Mouse (Mus musculus) MEL (cell line): Measurements from ENCODE around the gene Fastkd2. TPM values are rescaled to one million over a fixed set of nuclear protein-coding genes. Genes with fewer than 3 reads are reported as not detected.

Source experiments
- DNase-seq: peaks from one replicate; pipeline ENCODE4 v3.0.0; 2011; ENCODE audit warnings: low read depth, low spot score
- H3K27ac ChIP-seq: 2 replicates; pipeline ENCODE4 v1.5.1; 2012; ENCODE audit warnings: low read depth, mild to moderate bottlenecking, control low read depth, low read length, moderate library complexity; ENCODE audit not compliant: control insufficient read depth
- H3K27me3 ChIP-seq, 2 experiments: fragments of 150-350 bp in 1 of 2; sonication (generic) in 1 of 2; 2 replicates each; pipeline ENCODE4 v1.6.1; 2012; ENCODE audit warnings: low read length in 2 of 2, mild to moderate bottlenecking in 2 of 2, improper control_type of control experiment in 1 of 2, moderate library complexity in 1 of 2; ENCODE audit not compliant: insufficient read depth in 2 of 2, control insufficient read depth in 1 of 2
- H3K36me3 ChIP-seq, 2 experiments: 2 replicates each; pipeline ENCODE4 v1.6.1; 2012 to 2014; ENCODE audit warnings: low read length in 2 of 2, improper control_type of control experiment in 1 of 2, inconsistent platforms in 1 of 2, mild to moderate bottlenecking in 1 of 2; ENCODE audit not compliant: insufficient read depth in 2 of 2, control insufficient read depth in 1 of 2
- H3K4me1 ChIP-seq, 2 experiments: fragments of 150-350 bp in 1 of 2; sonication (generic) in 1 of 2; 2 replicates each; pipeline ENCODE4 v1.6.1; 2012; ENCODE audit warnings: low read length in 2 of 2, improper control_type of control experiment in 1 of 2, mild to moderate bottlenecking in 1 of 2; ENCODE audit not compliant: insufficient read depth in 2 of 2, control insufficient read depth in 1 of 2
- H3K4me3 ChIP-seq, 2 experiments: fragments of 150-350 bp in 1 of 2; sonication (generic) in 1 of 2; 2 replicates each; pipeline ENCODE4 v1.5.1; 2012; ENCODE audit warnings: low read depth in 2 of 2, low read length in 2 of 2, mild to moderate bottlenecking in 2 of 2, moderate library complexity in 2 of 2, control low read depth in 1 of 2, improper control_type of control experiment in 1 of 2; ENCODE audit not compliant: control insufficient read depth in 1 of 2, insufficient read depth in 1 of 2
- H3K79me2 ChIP-seq: 2 replicates; pipeline ENCODE4 v1.6.1; 2012; ENCODE audit warnings: mild to moderate bottlenecking, low read length, moderate library complexity; ENCODE audit not compliant: control insufficient read depth, poor library complexity, insufficient read depth
- H3K9ac ChIP-seq: 2 replicates; pipeline ENCODE4 v1.6.1; 2012; ENCODE audit warnings: low read depth, mild to moderate bottlenecking, control low read depth, low read length, moderate library complexity; ENCODE audit not compliant: control insufficient read depth, poor library complexity, severe bottlenecking
- H3K9me3 ChIP-seq: fragments of 150-350 bp; sonication (generic); replicated peaks from 2 replicates; pipeline ENCODE4 v1.6.1; 2012; ENCODE audit warnings: mild to moderate bottlenecking, low read length, improper control_type of control experiment, moderate library complexity; ENCODE audit not compliant: insufficient read depth
- BHLHE40 ChIP-seq: IDR thresholded peaks from 2 replicates; pipeline ENCODE4 v1.6.1; 2012; ENCODE audit warnings: low read depth, mild to moderate bottlenecking, inconsistent platforms, low read length, improper control_type of control experiment, borderline replicate concordance
- CHD1 ChIP-seq: IDR thresholded peaks from 2 replicates; pipeline ENCODE4 v1.6.1; 2012; ENCODE audit warnings: low read depth, mild to moderate bottlenecking, inconsistent platforms, low read length, improper control_type of control experiment
- CTCF ChIP-seq, 3 experiments: IDR thresholded peaks in 2 of 3; conservative IDR thresholded peaks in 1 of 3; 2 replicates each; pipeline ENCODE4 v1.5.1; 2011 to 2012; ENCODE audit warnings: low read length in 3 of 3, low read depth in 2 of 3, mild to moderate bottlenecking in 2 of 3, improper control_type of control experiment in 1 of 3, inconsistent platforms in 1 of 3, mixed read lengths in 1 of 3, moderate library complexity in 1 of 3; ENCODE audit not compliant: control insufficient read depth in 1 of 3, insufficient read depth in 1 of 3, poor library complexity in 1 of 3, severe bottlenecking in 1 of 3
- E2F4 ChIP-seq: IDR thresholded peaks from 2 replicates; pipeline ENCODE4 v1.6.1; 2011; ENCODE audit warnings: low read depth, low read length, improper control_type of control experiment, borderline replicate concordance
- ELF1 ChIP-seq: IDR thresholded peaks from 2 replicates; pipeline ENCODE4 v1.6.1; 2014; ENCODE audit warnings: low read depth, mild to moderate bottlenecking, inconsistent platforms, low read length, improper control_type of control experiment, moderate library complexity
- GATA1 ChIP-seq: IDR thresholded peaks from 2 replicates; pipeline ENCODE4 v1.6.1; 2011; ENCODE audit warnings: low read depth, low read length, improper control_type of control experiment
- HCFC1 ChIP-seq: IDR thresholded peaks from 2 replicates; pipeline ENCODE4 v1.6.1; 2012; ENCODE audit warnings: low read depth, mild to moderate bottlenecking, inconsistent platforms, low read length, improper control_type of control experiment, moderate library complexity
- KAT2A ChIP-seq: conservative IDR thresholded peaks from 2 replicates; pipeline ENCODE4 v1.6.1; 2012; ENCODE audit warnings: low read depth, low read length, improper control_type of control experiment, inconsistent platforms
- MAFK ChIP-seq: IDR thresholded peaks from 2 replicates; pipeline ENCODE4 v1.6.1; 2011; ENCODE audit warnings: low read depth, mild to moderate bottlenecking, low read length, improper control_type of control experiment, borderline replicate concordance
- MEF2A ChIP-seq: IDR thresholded peaks from 2 replicates; pipeline ENCODE4 v1.6.1; 2014; ENCODE audit warnings: low read depth, mild to moderate bottlenecking, inconsistent platforms, low read length, improper control_type of control experiment; ENCODE audit not compliant: poor library complexity, insufficient replicate concordance, severe bottlenecking; ENCODE audit errors: extremely low read depth
- MYB ChIP-seq: IDR thresholded peaks from 2 replicates; pipeline ENCODE4 v1.6.1; 2011; ENCODE audit warnings: mild to moderate bottlenecking, low read depth, low read length, improper control_type of control experiment
- MYC ChIP-seq: IDR thresholded peaks from 2 replicates; pipeline ENCODE4 v1.6.1; 2011; ENCODE audit warnings: low read depth, mild to moderate bottlenecking, low read length, improper control_type of control experiment, moderate library complexity
- NELFE ChIP-seq: IDR thresholded peaks from 2 replicates; pipeline ENCODE4 v1.6.1; 2011; ENCODE audit warnings: low read depth, low read length, improper control_type of control experiment
- POLR2AphosphoS5 ChIP-seq: IDR thresholded peaks from 2 replicates; pipeline ENCODE4 v1.6.1; 2012; ENCODE audit warnings: low read depth, borderline replicate concordance, mild to moderate bottlenecking, inconsistent platforms, low read length, moderate library complexity, mixed read lengths
- RCOR1 ChIP-seq: IDR thresholded peaks from 2 replicates; pipeline ENCODE4 v1.6.1; 2012; ENCODE audit warnings: low read depth, mild to moderate bottlenecking, inconsistent platforms, low read length, improper control_type of control experiment
- SMC3 ChIP-seq: IDR thresholded peaks from 2 replicates; pipeline ENCODE4 v1.6.1; 2011; ENCODE audit warnings: low read depth, low read length, improper control_type of control experiment
- TCF12 ChIP-seq: IDR thresholded peaks from 2 replicates; pipeline ENCODE4 v1.6.1; 2014; ENCODE audit warnings: low read depth, mild to moderate bottlenecking, inconsistent platforms, low read length, improper control_type of control experiment, moderate library complexity
- UBTF ChIP-seq: IDR thresholded peaks from 2 replicates; pipeline ENCODE4 v1.6.1; 2012; ENCODE audit warnings: low read depth, mild to moderate bottlenecking, inconsistent platforms, low read length, improper control_type of control experiment, moderate library complexity, borderline replicate concordance; ENCODE audit not compliant: insufficient read depth
- USF1 ChIP-seq: IDR thresholded peaks from 2 replicates; pipeline ENCODE4 v1.6.1; 2014; ENCODE audit warnings: low read depth, mild to moderate bottlenecking, inconsistent platforms, low read length, improper control_type of control experiment, moderate library complexity
- USF2 ChIP-seq, 2 experiments: IDR thresholded peaks; 2 replicates each; pipeline ENCODE4 v1.6.1; 2011 to 2012; ENCODE audit warnings: improper control_type of control experiment in 2 of 2, low read length in 2 of 2, borderline replicate concordance in 1 of 2, inconsistent platforms in 1 of 2, low read depth in 1 of 2, mild to moderate bottlenecking in 1 of 2; ENCODE audit not compliant: insufficient read depth in 1 of 2
- ZC3H11A ChIP-seq: IDR thresholded peaks from 2 replicates; pipeline ENCODE4 v1.6.1; 2012; ENCODE audit warnings: low read depth, mild to moderate bottlenecking, inconsistent platforms, low read length, improper control_type of control experiment
- ZMIZ1 ChIP-seq: IDR thresholded peaks from 2 replicates; pipeline ENCODE4 v1.6.1; 2012; ENCODE audit warnings: low read depth, mild to moderate bottlenecking, inconsistent platforms, low read length, improper control_type of control experiment, moderate library complexity
- ZNF384 ChIP-seq: IDR thresholded peaks from 2 replicates; pipeline ENCODE4 v1.6.1; 2012; ENCODE audit warnings: low read depth, mild to moderate bottlenecking, inconsistent platforms, low read length, improper control_type of control experiment
- polyA plus RNA-seq, 2 experiments: library from polyadenylated mRNA; stranded (reverse) in 1 of 2; unstranded in 1 of 2; fragments of >175 nt in 1 of 2; fragments of >200 nt in 1 of 2; gene quantifications; 2 replicates each; pipeline versions ENCODE4 v1.2.1 to v1.2.4; 2012; ENCODE audit warnings: low replicate concordance in 2 of 2, low read depth in 1 of 2; ENCODE audit not compliant: insufficient read length in 2 of 2, insufficient read depth in 1 of 2, missing spikeins in 1 of 2
- total RNA-seq: library from RNA; depleted of rRNA; stranded (reverse); fragments of 300-350 nt; gene quantifications from 2 replicates; pipeline ENCODE4 v1.2.3, GENCODE M21; 2012

Gene Fastkd2
- total and polyA plus RNA-seq, 3 experiments = not detected

- Histone ChIP-seq H3K27me3 (no peaks in the 10 kb centered on the region), H3K9me3 (no peaks in the 10 kb centered on the region), H3K27ac (no peak overlapping the region), H3K36me3 (no peaks in the 10 kb centered on the region), H3K9ac (no peak overlapping the region), H3K4me1 (no peaks in the 10 kb centered on the region), H3K4me3 (no peak overlapping the region), H3K79me2 (no peaks in the 10 kb centered on the region)
- DNase-seq = no peak
- TF ChIP-seq POLR2AphosphoS5 = no peak
- no peak for TF ChIP-seq ELF1
- no peak for TF ChIP-seq UBTF
- TF ChIP-seq GATA1 = no peak
- no peak for TF ChIP-seq ZMIZ1
- TF ChIP-seq SMC3 = no peak
- no peak for TF ChIP-seq ZNF384
- TF ChIP-seq KAT2A = no peak
- no peak for TF ChIP-seq MAFK
- TF ChIP-seq MEF2A = no peak
- TF ChIP-seq CTCF (IDR thresholded peaks at IDR 0.05 in 2 of 3, conservative IDR thresholded peaks at IDR 0.05 in 1 of 3; ENCODE audit: control insufficient read depth in 1 of 3, insufficient read depth in 1 of 3, low read depth in 2 of 3, low read length in 3 of 3, poor library complexity in 1 of 3, severe bottlenecking in 1 of 3) = no peak
- no peak for TF ChIP-seq BHLHE40
- no peak for TF ChIP-seq RCOR1
- no peak for TF ChIP-seq ZC3H11A
- no peak for TF ChIP-seq HCFC1
- TF ChIP-seq MYB = no peak
- no peak for TF ChIP-seq NELFE
- TF ChIP-seq E2F4 = no peak
- TF ChIP-seq USF2 (IDR thresholded peaks at IDR 0.05; ENCODE audit: borderline replicate concordance in 1 of 2, insufficient read depth in 1 of 2, low read depth in 1 of 2, low read length in 2 of 2) = no peak
- no peak for TF ChIP-seq USF1
These were observed 34.0 kb downstream of the Fastkd2 start for GRCm38 (mm10) chr1:63764395-63764794.

DNA sequence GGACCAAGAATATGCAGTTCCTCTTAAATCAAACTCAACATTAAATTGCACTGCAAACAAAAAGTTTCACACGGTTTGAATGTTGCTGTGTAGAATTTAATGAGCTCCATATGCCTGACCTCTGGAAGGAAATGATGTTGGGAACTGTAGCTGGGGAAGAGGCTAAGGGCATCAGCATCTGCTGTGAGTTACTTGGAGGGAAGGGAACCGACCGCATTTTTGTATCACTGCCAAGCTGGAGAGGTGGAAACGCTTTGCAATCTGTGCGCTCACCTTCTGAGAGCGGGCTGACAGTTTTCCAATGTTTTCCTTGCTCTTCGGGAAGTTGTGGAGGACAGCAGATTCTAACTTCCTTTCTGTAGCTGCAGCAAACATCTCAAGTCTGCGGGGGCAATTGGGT, 37.7 kb downstream of the Fastkd2 start:
- H3K4me1 ChIP-seq = no peaks in the 10 kb centered on the region
- TF ChIP-seq BHLHE40 = no peak
- TF ChIP-seq UBTF = no peak
- no peak for TF ChIP-seq KAT2A
- TF ChIP-seq TCF12 = no peak
- TF ChIP-seq CHD1 = no peak
- TF ChIP-seq ELF1 = no peak
- TF ChIP-seq MYC = no peak
- no peak for TF ChIP-seq ZNF384
- TF ChIP-seq MAFK = no peak
- no peak for TF ChIP-seq RCOR1
- DNase-seq = no peak
- no peak overlapping the region for H3K9ac ChIP-seq
- no peaks in the 10 kb centered on the region for H3K79me2 ChIP-seq
- no peaks in the 10 kb centered on the region for H3K27me3 ChIP-seq
- no peaks in the 10 kb centered on the region for H3K9me3 ChIP-seq
- H3K4me3 ChIP-seq = no peak overlapping the region
- H3K27ac ChIP-seq = no peak overlapping the region
- H3K36me3 ChIP-seq = no peaks in the 10 kb centered on the region
